ENCODE assay signal across 8 mouse cellular contexts in the genomic region with DNA sequence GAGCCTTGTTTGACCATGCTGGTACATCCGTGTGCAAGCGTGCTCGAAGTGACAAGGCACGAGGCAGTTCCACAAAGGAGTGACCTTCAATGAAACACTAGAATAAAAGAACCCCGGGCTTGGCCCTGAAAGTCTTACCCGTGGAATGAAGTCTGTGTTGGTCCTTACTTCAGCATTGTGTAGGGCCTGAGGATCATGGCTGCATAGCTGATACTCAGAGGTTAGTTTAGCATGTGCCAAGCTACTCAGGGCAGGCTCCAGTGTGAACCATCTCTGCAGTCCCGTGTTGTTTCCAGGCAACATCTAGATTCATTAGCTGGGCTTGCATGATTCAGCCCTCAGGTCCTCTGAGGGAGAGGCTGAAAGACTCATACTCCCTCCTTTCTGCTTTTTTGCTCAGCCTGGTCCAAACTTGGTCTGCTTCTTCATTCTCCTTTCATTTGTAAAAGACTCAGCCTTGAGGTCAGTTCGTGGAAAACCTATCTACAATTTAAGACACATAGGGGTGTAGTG. TPM values are rescaled to one million over a fixed set of nuclear protein-coding genes. Genes with fewer than 3 reads are reported as not detected.
DNase-seq lines count a peak whose midpoint lies in the region; ATAC-seq and TF ChIP-seq lines count a peak whose summit lies in the region.

TSS of gene Ociad2 (minus strand) at position 306 of the 513 bp plus-strand sequence.

- H3K9me3 ChIP-seq in heart, embryonic 10.5 days, result 0 out of 2 replicates have a peak, but pooled peaks cover 3% of the 10 kb centered on the region
- no peaks in the 10 kb centered on the region for H3K9me3 ChIP-seq in forebrain, postnatal 0 days (ENCODE audit: low read length)

- no peak within 1 kb of the TSS for H3K4me2 ChIP-seq in forebrain, postnatal 0 days (ENCODE audit: low read depth)

- H3K9ac ChIP-seq in forebrain, postnatal 0 days, result no peak within 1 kb of the TSS

- DNase-seq in heart, embryonic 10.5 days (ENCODE audit: low spot score), result no peak
- no peak for DNase-seq in heart, postnatal 36 days
- peak; percentile 75 for DNase-seq in NIH3T3 (ENCODE audit: low read depth)
- DNase-seq in forebrain, postnatal 0 days, result no peak
- no peak for DNase-seq in left cerebral cortex, postnatal 10 days (ENCODE audit: extremely low spot score in 1 of 2, low spot score in 2 of 2)
- DNase-seq in right cerebral cortex, postnatal 10 days (ENCODE audit: low spot score in 2 of 2), result no peak
- DNase-seq in lung, adult 18-20 months, result no peak

- H3K36me3 ChIP-seq in heart, embryonic 10.5 days, result no peaks in the 10 kb centered on the region
- H3K36me3 ChIP-seq in forebrain, postnatal 0 days (ENCODE audit: insufficient read depth), result no peaks in the 10 kb centered on the region

- TF ChIP-seq CTCF in forebrain, postnatal 0 days (IDR thresholded peaks at IDR 0.05; ENCODE audit: low read depth), result no peak

- no peak within 1 kb of the TSS for H3K27ac ChIP-seq in heart, embryonic 10.5 days
- no peak within 1 kb of the TSS for H3K27ac ChIP-seq in forebrain, postnatal 0 days (ENCODE audit: low read depth, low read length)

- ATAC-seq in forebrain, postnatal 0 days, result no peak
- ATAC-seq in CD4-positive, CD25-positive, alpha-beta regulatory T cell, adult 4 months, result no peak

- 85% methylated on average over 8 of the region's 8 CpGs for WGBS in heart, embryonic 10.5 days
- WGBS in forebrain, postnatal 0 days, result 78% methylated on average over 8 of the region's 8 CpGs

- H3K27me3 ChIP-seq in heart, embryonic 10.5 days (ENCODE audit: insufficient read depth, poor library complexity, severe bottlenecking), result no peaks in the 10 kb centered on the region
- no peaks in the 10 kb centered on the region for H3K27me3 ChIP-seq in forebrain, postnatal 0 days (ENCODE audit: insufficient read depth, low read length)

- peaks cover 35% of the 10 kb centered on the region for H3K4me1 ChIP-seq in heart, embryonic 10.5 days
- H3K4me1 ChIP-seq in forebrain, postnatal 0 days (ENCODE audit: insufficient read depth), result peaks cover 5% of the 10 kb centered on the region

- no peak within 1 kb of the TSS for H3K4me3 ChIP-seq in heart, embryonic 10.5 days
- no peak within 1 kb of the TSS for H3K4me3 ChIP-seq in forebrain, postnatal 0 days (ENCODE audit: low read depth, low read length)

- intact Hi-C loops in heart, postnatal 36 days (cut with DNase I), result no loop called here
- intact Hi-C loops in left cerebral cortex, postnatal 10 days (cut with DNase I), result no loop called here

RNA-seq across cellular contexts. Expression of gene Ociad2, which starts in this region (rescaled TPM):
- polyA plus RNA-seq in heart, embryonic 10.5 days (2016; fragmentation: Nextera tagmentation; extraction: Ambion mirVana), result 21.0 and 23.1 TPM in 2 replicates
- total RNA-seq in heart, postnatal 36 days (2021), result 1 to 10 TPM; 5.8 to 7.3 TPM
- 12.7 and 16.5 TPM in 2 replicates for total RNA-seq in forebrain, postnatal 0 days (2014; rRNA removed)
- polyA plus RNA-seq in forebrain, postnatal 0 days (2015; fragmentation: Nextera tagmentation; extraction: Ambion mirVana), result 25.5 and 30.6 TPM in 2 replicates
- total RNA-seq in left cerebral cortex, postnatal 10 days (2021), result 10 to 100 TPM; 48.6 to 55.2 TPM
- polyA plus RNA-seq in CD4-positive, CD25-positive, alpha-beta regulatory T cell, adult 4 months (2017; shearing (Covaris generic)), result under 1 TPM; 0.80 to 0.96 TPM

Comparison
In these comparisons a context has a peak if more than half of its experiments do, and no peak if none do; other contexts are left out.
1. RNA of gene Ociad2 (polyA plus RNA-seq): 25.5 to 30.6 TPM in forebrain, postnatal 0 days and 21.0 to 23.1 TPM in heart, embryonic 10.5 days; 0.80 to 0.96 TPM in CD4-positive, CD25-positive, alpha-beta regulatory T cell, adult 4 months; every median in the first group is over 10 times any median in the second.